Mouse (Mus musculus) thymus, adult 2 months (tissue): ENCODE results near the gene Rho.

Experiments used
- CTCF ChIP-seq: fragments of 200-500 bp; IDR thresholded peaks from 2 replicates; pipeline ENCODE4 v1.5.1; 2012; ENCODE audit warnings: mild to moderate bottlenecking, control low read depth, low read length, moderate library complexity, borderline replicate concordance; ENCODE audit not compliant: control insufficient read depth, poor library complexity, insufficient read depth; ENCODE audit errors: extremely low read depth
- POLR2A ChIP-seq: fragments of 200-500 bp; IDR thresholded peaks from 2 replicates; pipeline ENCODE4 v1.6.1; 2012; ENCODE audit warnings: mild to moderate bottlenecking, low read length, control low read depth, moderate library complexity; ENCODE audit not compliant: control insufficient read depth, poor library complexity, insufficient read depth; ENCODE audit errors: extremely low read depth

GRCm38 (mm10) chr6:115956922-115957601 is 25.5 kb downstream of the Rho start:
- no peak for TF ChIP-seq CTCF
- no peak for TF ChIP-seq POLR2A
